Mouse (Mus musculus) forebrain, postnatal 0 days (tissue): ENCODE results near the gene Gp1bb. TPM values are rescaled to one million over a fixed set of nuclear protein-coding genes. Genes with fewer than 3 reads are reported as not detected.

Experiments
- ATAC-seq: fragments of 200-750 bp; cut with Nextera tagmentation; 2 replicates; pipeline ENCODE4 v1.8.0; 2017; ENCODE audit warnings: mild to moderate bottlenecking, moderate library complexity
- DNase-seq: peaks from one replicate; pipeline ENCODE4 v3.0.0-alpha.2; 2015
- H3K27ac ChIP-seq: fragments of 300-500 bp; sonication (generic); 2 replicates; pipeline ENCODE4 v1.5.1; 2014; ENCODE audit warnings: low read depth, mild to moderate bottlenecking, antibody characterized with exemption, low read length, moderate library complexity, mixed read lengths
- H3K27me3 ChIP-seq: fragments of 300-500 bp; sonication (generic); 2 replicates; pipeline ENCODE4 v1.6.1; 2014; ENCODE audit warnings: mild to moderate bottlenecking, low read length, mixed read lengths; ENCODE audit not compliant: insufficient read depth
- H3K36me3 ChIP-seq: fragments of 300-500 bp; sonication (generic); 2 replicates; pipeline ENCODE4 v1.6.1; 2014; ENCODE audit warnings: mild to moderate bottlenecking, moderate library complexity; ENCODE audit not compliant: insufficient read depth
- H3K4me1 ChIP-seq: fragments of 300-500 bp; sonication (generic); 2 replicates; pipeline ENCODE4 v1.6.1; 2014; ENCODE audit warnings: antibody characterized with exemption; ENCODE audit not compliant: insufficient read depth
- H3K4me2 ChIP-seq: fragments of 300-500 bp; sonication (generic); 2 replicates; pipeline ENCODE4 v1.6.1; 2014; ENCODE audit warnings: low read depth, mild to moderate bottlenecking, moderate library complexity
- H3K4me3 ChIP-seq: fragments of 300-500 bp; sonication (generic); 2 replicates; pipeline ENCODE4 v1.5.1; 2014; ENCODE audit warnings: low read depth, low read length, mixed read lengths
- H3K9ac ChIP-seq: fragments of 300-500 bp; sonication (generic); 2 replicates; pipeline ENCODE4 v1.6.1; 2014; ENCODE audit warnings: mild to moderate bottlenecking
- H3K9me3 ChIP-seq: fragments of 300-500 bp; sonication (generic); 2 replicates; pipeline ENCODE4 v1.6.1; 2016; ENCODE audit warnings: low read length
- CTCF ChIP-seq: sonication (generic); IDR thresholded peaks from 2 replicates; pipeline ENCODE4 v1.5.1; 2016; ENCODE audit warnings: antibody characterized with exemption, control low read depth, low read depth
- WGBS: fragments of 180-500 bp; shearing (Covaris S2); extraction: QIAGEN DNeasy Blood & Tissue Kit; methylation state at CpG from one replicate; pipeline ENCODE4 v1.1.7; 2014; 5-methylcytosine and 5-hydroxymethylcytosine counted together
- polyA plus RNA-seq: library from polyadenylated mRNA; unstranded; fragments of >200 nt; fragmentation: Nextera tagmentation; extraction: Ambion mirVana; gene quantifications from 2 replicates; pipeline ENCODE4 v1.2.1, GENCODE M21; 2015
- total RNA-seq: library from RNA; depleted of rRNA; stranded (reverse); fragments of >200 nt; gene quantifications from 2 replicates; pipeline ENCODE4 v1.2.3, GENCODE M21; 2014

The Gp1bb gene
- total and polyA plus RNA-seq, 2 experiments from 2014 or later: 9.4 to 34.1 TPM

DNA sequence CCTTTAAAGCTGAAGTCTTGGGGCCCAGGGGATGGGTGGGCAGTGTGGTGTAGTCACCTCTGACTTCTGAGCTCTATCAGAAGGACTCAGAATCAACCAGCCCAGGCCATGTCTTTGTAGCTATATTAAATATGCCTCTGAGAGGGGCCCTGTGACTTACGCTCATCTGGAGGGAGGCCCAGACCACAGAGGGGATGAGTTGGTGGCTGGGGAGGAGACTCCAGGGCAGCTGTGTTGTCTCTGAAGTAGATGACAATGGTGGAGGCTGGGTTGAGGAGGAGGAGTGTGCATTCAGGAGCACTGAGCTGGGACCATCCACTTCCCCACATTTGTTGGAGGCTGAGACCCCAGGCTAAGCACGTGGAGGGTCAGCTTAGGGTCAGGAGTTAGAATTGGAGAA, 3.9 kb downstream of the Gp1bb start:
- no peak overlapping the region for H3K4me2 ChIP-seq
- DNase-seq (no peak), ATAC-seq (no peak)
- no peak overlapping the region for H3K9ac ChIP-seq
- H3K9me3 ChIP-seq: no peaks in the 10 kb centered on the region
- no peak overlapping the region for H3K27ac ChIP-seq
- TF ChIP-seq CTCF: no peak
- no peak overlapping the region for H3K4me3 ChIP-seq
- peaks cover 23% of the 10 kb centered on the region for H3K36me3 ChIP-seq
- WGBS: 60% methylated on average over 2 of the region's 2 CpGs
- peaks cover 18% of the 10 kb centered on the region for H3K27me3 ChIP-seq
- no peaks in the 10 kb centered on the region for H3K4me1 ChIP-seq

GRCm38 (mm10) chr16:18617370-18618065, 4.7 kb downstream of the Gp1bb start:
- Histone ChIP-seq H3K27me3 (peaks cover 10% of the 10 kb centered on the region), H3K9ac (peak overlapping the region; percentile 10), H3K27ac (no peak overlapping the region), H3K4me1 (no peaks in the 10 kb centered on the region), H3K9me3 (no peaks in the 10 kb centered on the region), H3K4me3 (peak overlapping the region; percentile 24), H3K4me2 (peak overlapping the region; percentile 52), H3K36me3 (peaks cover 15% of the 10 kb centered on the region)
- peak; percentile 70 for ATAC-seq
- DNase-seq: peak; percentile 95
- TF ChIP-seq CTCF: peak; percentile 95
- 2% methylated on average over 27 of the region's 27 CpGs for WGBS

GRCm38 (mm10) chr16:18613301-18613700, 8.9 kb downstream of the Gp1bb start:
- Histone ChIP-seq H3K36me3 (no peaks in the 10 kb centered on the region), H3K9ac (no peak overlapping the region), H3K27ac (no peak overlapping the region), H3K4me3 (no peak overlapping the region), H3K27me3 (no peaks in the 10 kb centered on the region; the same call in 1 of the 2 replicates), H3K4me2 (no peak overlapping the region), H3K4me1 (no peaks in the 10 kb centered on the region), H3K9me3 (no peaks in the 10 kb centered on the region)
- DNase-seq: no peak
- 93% methylated on average over 3 of the region's 3 CpGs for WGBS
- TF ChIP-seq CTCF: no peak
- no peak for ATAC-seq

- DNase-seq (no peak), ATAC-seq (no peak)
- Histone ChIP-seq H3K4me3 (no peak overlapping the region), H3K27ac (no peak overlapping the region), H3K4me2 (no peak overlapping the region), H3K36me3 (no peaks in the 10 kb centered on the region), H3K4me1 (no peaks in the 10 kb centered on the region), H3K9me3 (no peaks in the 10 kb centered on the region), H3K9ac (no peak overlapping the region), H3K27me3 (no peaks in the 10 kb centered on the region; the same call in 1 of the 2 replicates)
- 88% methylated on average over 13 of the region's 13 CpGs for WGBS
- TF ChIP-seq CTCF: no peak
Observed at GRCm38 (mm10) chr16:18611752-18612151, 10.5 kb downstream of the Gp1bb start.

GRCm38 (mm10) chr16:18609099-18609498, 13.1 kb downstream of the Gp1bb start:
- Histone ChIP-seq H3K27me3 (no peaks in the 10 kb centered on the region; the same call in 1 of the 2 replicates), H3K9me3 (no peaks in the 10 kb centered on the region), H3K4me1 (no peaks in the 10 kb centered on the region), H3K9ac (no peak overlapping the region), H3K27ac (no peak overlapping the region), H3K36me3 (no peaks in the 10 kb centered on the region), H3K4me3 (no peak overlapping the region), H3K4me2 (no peak overlapping the region)
- ATAC-seq: no peak
- no peak for TF ChIP-seq CTCF
- WGBS: 67% methylated on average over 2 of the region's 2 CpGs
- DNase-seq: no peak

DNA sequence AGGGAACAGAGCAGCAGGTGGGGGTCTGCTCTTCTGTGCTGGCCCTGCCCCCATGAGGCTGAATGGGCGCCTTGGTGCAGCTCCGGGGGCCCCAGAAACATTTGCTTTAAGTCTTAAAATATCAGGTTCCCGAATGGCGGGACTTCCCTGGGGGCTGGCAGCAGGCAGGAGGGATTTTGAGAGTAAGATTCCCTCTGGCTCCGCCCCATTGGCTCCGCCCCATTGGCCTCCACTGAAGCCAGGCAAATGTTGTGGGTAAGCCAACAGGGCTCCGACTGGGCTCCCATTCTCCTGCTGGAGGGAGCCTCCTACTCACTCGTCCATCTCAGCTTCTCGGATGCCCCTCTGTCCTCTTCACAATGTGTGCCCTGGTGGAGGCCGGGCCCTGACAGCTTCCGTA, 14.0 kb downstream of the Gp1bb start:
- 5% methylated on average over 11 of the region's 11 CpGs for WGBS
- H3K4me2 ChIP-seq: no peak overlapping the region
- ATAC-seq: no peak

DNA sequence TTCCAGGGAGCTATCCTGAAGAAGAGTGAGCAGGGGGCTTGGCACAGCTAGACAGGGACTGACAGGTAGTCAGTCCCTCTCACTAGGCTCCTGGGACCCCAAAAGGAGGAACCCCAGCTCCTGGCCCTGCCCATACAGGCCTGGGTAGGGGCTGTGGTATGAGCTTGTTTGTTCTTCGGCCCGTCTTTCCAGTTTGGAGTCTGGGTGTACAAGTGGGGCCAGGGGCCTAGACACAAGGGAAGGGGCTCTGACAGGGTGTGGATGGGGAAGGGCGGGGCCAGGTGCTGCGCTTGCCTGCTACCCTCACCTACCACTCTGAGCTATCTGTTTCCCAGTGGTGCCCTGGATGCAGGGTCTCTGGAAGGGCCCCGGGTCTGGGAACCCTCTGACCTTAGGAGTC, 16.5 kb downstream of the Gp1bb start:
- DNase-seq: no peak
- Histone ChIP-seq H3K27ac (no peak overlapping the region), H3K36me3 (no peaks in the 10 kb centered on the region), H3K4me3 (no peak overlapping the region), H3K9ac (no peak overlapping the region), H3K4me1 (no peaks in the 10 kb centered on the region), H3K4me2 (no peak overlapping the region), H3K9me3 (no peaks in the 10 kb centered on the region), H3K27me3 (no peaks in the 10 kb centered on the region; the same call in 1 of the 2 replicates)
- no peak for ATAC-seq
- no peak for TF ChIP-seq CTCF
- 88% methylated on average over 5 of the region's 5 CpGs for WGBS

More for the DNA sequence above, 14.0 kb downstream of the Gp1bb start:
- Histone ChIP-seq H3K27me3 (no peaks in the 10 kb centered on the region; the same call in 1 of the 2 replicates), H3K4me3 (no peak overlapping the region), H3K36me3 (no peaks in the 10 kb centered on the region), H3K27ac (no peak overlapping the region), H3K9ac (no peak overlapping the region), H3K9me3 (no peaks in the 10 kb centered on the region), H3K4me1 (no peaks in the 10 kb centered on the region)
- no peak for DNase-seq
- no peak for TF ChIP-seq CTCF
